Mouse (Mus musculus) bone marrow, adult 2 months (tissue): Measurements from ENCODE around the gene Cryba2.

Experiments
- CTCF ChIP-seq: fragments of 200-500 bp; IDR thresholded peaks from 2 replicates; pipeline ENCODE4 v1.5.1; 2011; ENCODE audit warnings: low read length, control low read depth; ENCODE audit not compliant: control insufficient read depth, insufficient read depth
- POLR2A ChIP-seq: fragments of 200-500 bp; IDR thresholded peaks from 2 replicates; pipeline ENCODE4 v1.6.1; 2011; ENCODE audit warnings: low read depth, mild to moderate bottlenecking, control low read depth, low read length, borderline replicate concordance; ENCODE audit not compliant: control insufficient read depth

- TF ChIP-seq CTCF (no peak), POLR2A (no peak)
These were observed 46.6 kb downstream of the Cryba2 start for GRCm38 (mm10) chr1:74846341-74846740.
